Mouse (Mus musculus) frontal cortex, postnatal 36 days (tissue): ENCODE measurements around the gene 2310039H08Rik.

ENCODE experiments used
- DNase-seq, 2 experiments: peaks; one replicate each; pipeline ENCODE4 v3.0.0; 2022; ENCODE audit warnings: low spot score in 2 of 2

Gene 2310039H08Rik

DNA sequence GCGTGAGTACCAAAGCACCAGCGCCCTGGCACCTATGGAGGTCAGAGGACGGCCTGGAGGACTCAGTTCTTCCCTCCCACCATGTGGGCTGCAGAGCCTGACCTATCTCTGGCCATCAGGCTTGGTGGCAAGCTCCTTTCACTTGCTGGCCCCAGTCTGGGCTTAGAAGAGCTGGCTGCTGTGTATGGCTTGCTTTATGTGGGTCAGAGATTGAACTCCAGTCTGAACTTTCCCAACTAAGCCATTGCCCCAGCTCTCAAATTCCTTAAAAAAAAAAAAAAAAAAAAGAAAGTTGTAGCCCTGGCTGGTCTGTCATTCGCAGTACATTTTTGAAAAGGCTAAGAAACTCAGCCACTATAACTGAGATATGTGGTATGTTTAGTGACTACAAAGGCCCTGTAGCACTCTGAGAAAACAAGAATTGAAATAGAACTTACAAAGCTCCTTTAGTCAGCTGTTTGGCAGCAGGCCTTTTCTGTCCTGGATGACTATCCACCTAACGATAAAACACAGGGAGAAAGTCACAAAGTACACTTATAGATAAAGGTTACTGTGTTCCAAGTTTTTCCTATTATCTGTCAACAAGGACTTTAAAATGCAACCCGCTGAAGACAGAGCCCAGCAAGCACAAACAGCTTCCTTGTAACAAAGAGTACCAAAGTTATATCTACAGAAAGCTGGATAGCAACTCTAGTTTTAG, 36.8 kb downstream of the 2310039H08Rik start:
- DNase-seq, result no peak

DNA sequence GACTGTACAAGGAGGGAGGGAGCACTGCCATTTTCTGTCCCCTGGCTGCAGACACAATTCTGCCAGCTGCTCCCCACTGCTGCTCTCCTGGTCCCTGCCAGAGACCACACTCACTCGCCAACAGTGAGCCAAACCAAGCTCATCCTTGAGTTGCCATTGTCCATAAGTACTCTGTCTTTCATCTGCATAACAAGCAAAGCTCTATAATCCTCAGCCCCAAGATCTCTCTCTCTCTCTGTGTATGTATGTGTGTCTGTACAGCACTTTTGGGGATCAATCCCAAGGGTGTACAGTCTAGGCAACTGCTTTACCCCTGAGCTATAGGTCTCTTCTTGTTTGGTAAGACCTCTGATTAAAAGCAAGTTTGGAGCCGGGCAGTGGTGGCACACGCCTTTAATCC, 38.2 kb downstream of the 2310039H08Rik start:
- DNase-seq, result no peak

DNA sequence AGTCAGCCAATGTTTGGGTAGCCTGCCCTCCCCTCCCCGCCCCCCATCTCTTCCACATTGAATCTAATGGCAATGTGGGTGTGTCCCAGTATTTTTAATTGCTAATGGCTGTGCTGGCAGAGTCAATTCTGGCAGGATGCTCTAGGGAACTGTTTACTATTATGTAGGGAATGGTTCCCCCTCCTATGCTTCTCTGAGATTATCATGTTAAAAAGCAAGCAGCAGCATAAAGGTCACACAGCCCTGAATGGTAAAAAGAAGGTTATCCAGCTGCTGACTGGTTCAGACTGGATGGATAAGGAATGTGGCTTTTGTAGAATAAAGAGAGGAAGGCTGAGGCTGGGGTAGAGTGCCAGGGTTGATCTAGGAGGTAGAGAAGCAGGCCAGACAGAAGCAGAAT, 40.0 kb downstream of the 2310039H08Rik start:
- DNase-seq, result no peak

DNA sequence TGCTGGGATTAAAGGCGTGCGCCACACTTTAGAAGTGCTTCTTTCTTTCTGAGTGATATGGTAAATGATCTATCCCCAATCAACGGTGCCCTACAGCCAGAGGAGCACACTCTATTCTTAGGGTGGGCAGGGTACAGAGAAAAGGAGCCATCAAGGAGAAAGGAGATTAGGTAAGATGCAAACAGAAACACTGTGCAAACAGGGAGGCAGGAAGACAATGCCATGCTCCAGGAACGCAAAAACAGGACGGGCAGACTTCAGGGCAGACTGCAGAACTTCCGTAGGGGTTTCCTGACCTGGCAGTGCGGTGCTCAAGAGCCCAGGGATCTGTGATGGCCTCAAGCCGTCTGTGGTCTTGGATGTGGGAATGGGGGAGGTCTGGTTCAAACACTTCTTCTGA, 41.2 kb downstream of the 2310039H08Rik start:
- no peak for DNase-seq

DNA sequence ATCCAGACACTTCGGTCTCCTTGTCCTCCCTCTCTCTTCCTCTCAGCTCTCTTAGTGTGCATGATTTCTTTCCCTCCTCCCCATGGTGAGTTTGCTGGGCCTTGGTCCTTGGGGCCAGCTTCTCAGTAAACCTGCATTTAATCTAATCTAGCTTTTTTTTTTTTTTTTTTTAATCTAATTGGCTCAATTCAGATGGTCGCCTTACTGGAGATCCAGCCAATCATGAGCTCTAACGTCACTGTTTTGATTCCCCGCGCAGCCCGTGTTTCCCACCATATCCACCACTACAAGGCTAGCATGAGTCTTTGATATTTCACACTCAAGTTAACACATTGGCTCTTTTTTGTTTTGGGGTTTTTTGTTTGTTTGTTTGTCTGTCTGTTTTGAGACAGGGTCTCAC, 42.1 kb downstream of the 2310039H08Rik start:
- DNase-seq, result no peak

DNA sequence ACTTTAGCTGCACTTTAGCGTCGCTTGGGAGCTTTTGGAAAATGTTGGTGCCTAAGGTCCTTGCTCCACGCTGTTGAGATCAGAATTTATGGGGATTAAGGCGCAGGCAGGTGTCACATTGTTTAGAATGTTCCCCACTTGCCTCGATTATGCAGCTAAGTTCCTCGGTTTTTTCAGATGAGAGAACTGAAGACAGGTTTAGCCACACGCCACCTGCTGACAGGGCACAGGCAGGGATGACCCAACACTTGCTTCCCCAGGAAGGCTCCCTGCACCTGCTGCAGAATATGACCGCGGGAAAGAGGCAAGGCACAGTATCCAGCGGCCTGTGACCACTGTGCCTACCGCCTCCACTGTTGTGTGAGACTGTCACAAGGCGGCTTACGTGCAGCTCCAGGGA, 43.9 kb downstream of the 2310039H08Rik start:
- no peak for DNase-seq

DNA sequence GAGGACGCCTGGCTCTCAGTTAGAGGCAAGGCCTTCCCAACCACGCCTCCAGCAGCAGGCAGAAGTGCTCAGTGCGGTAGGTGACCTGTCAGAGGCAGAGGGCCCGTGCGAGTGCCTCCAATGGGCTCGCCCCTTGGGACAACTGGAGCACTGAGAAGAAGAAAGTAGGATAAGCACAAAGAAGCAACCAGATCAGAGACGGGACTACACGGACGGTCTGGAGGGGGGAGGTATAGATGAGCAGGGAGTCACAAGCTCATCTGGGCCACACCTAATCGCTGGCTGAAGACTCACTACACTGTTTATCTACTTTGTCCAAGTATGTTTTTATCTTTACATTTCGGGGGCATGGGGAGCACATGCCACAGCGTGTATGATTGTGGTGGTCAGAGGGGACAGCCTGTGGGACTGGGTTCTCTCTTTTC, 45.3 kb downstream of the 2310039H08Rik start:
- no peak for DNase-seq

DNA sequence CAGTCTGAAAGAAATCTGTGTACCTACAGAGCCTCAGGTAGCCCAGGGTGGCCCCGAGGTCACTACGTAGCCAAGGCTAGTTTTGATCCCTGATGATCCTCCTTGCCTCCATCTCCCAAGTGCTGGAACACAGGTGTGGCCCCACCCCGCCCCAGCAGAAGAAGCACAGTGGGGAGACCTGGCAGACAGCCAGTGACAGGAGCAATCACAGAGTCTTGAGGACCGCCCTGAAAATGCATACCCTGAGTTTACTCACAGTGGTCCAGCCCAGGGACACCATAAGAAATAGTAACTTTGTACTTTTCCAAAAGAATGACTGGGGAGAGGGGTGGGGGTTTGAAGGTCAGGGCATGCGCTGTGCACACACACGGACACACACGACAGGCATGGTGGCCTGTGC, 48.2 kb downstream of the 2310039H08Rik start:
- DNase-seq, result no peak
